Mouse (Mus musculus): ENCODE results near the gene Clip2.

DNA sequence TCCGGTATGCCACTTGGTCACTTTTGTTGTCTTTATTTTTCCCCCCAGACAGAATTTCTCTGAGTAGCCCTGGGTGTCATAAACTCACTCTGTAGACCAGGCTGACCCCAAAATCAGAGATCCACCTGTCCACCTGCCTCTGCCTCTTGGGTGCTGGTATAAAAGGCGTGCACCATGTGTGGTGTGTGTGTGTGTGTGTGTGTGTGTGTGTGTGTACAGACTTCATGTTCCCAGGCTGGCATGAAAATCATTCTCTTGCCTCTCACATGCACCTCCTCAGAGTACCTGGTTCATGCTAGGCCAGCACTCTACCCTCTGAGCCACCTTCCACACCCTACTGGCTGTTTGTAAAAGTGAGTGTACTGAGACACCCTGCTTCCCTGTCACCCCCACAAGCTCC is 89.9 kb downstream of the Clip2 start:
- no peak for TF ChIP-seq TCF12 (IDR thresholded peaks at IDR 0.05; ENCODE audit: insufficient read depth, poor library complexity, severe bottlenecking)
- TF ChIP-seq MAX (IDR thresholded peaks at IDR 0.05; ENCODE audit: low read depth), result no peak
